Mouse (Mus musculus) limb, embryonic 14.5 days (tissue): ENCODE measurements at regions not wholly inside any gene's neighbourhood (a gene's known extent, or its start where the extent isn't known, plus 50 kb on each side); places are given as distances from the start of the nearest gene placed in this dataset.

ENCODE experiments used
- ATAC-seq: fragments of 200-750 bp; cut with Nextera tagmentation; 2 replicates; pipeline ENCODE4 v1.8.0; 2017; ENCODE audit warnings: low read depth, moderate number of reproducible peaks, moderate TSS enrichment; ENCODE audit not compliant: low FRiP score
- DNase-seq: peaks from one replicate; pipeline ENCODE4 v3.0.0-alpha.2; 2015; ENCODE audit warnings: low spot score
- H3K27ac ChIP-seq: fragments of 300-500 bp; sonication (generic); replicated peaks from 2 replicates; pipeline ENCODE4 v1.5.1; 2014; ENCODE audit warnings: low read depth, mild to moderate bottlenecking, low read length, moderate library complexity, mixed read lengths
- H3K27me3 ChIP-seq: fragments of 300-500 bp; sonication (generic); 2 replicates; pipeline ENCODE4 v1.6.1; 2014; ENCODE audit warnings: low read length, mixed read lengths; ENCODE audit not compliant: control insufficient read depth, insufficient read depth
- H3K36me3 ChIP-seq: fragments of 300-500 bp; sonication (generic); 2 replicates; pipeline ENCODE4 v1.6.1; 2014; ENCODE audit warnings: mild to moderate bottlenecking, low read length, moderate library complexity, mixed read lengths; ENCODE audit not compliant: control insufficient read depth, insufficient read depth
- H3K4me1 ChIP-seq: fragments of 300-500 bp; sonication (generic); 2 replicates; pipeline ENCODE4 v1.6.1; 2014; ENCODE audit warnings: antibody characterized with exemption, low read length, mixed read lengths; ENCODE audit not compliant: control insufficient read depth, insufficient read depth
- H3K4me2 ChIP-seq: fragments of 300-500 bp; sonication (generic); replicated peaks from 2 replicates; pipeline ENCODE4 v1.6.1; 2014; ENCODE audit warnings: low read depth, mild to moderate bottlenecking, low read length, moderate library complexity; ENCODE audit not compliant: severe bottlenecking
- H3K4me3 ChIP-seq: fragments of 300-500 bp; sonication (generic); replicated peaks from 2 replicates; pipeline ENCODE4 v1.5.1; 2014; ENCODE audit warnings: low read length
- H3K9ac ChIP-seq: fragments of 300-500 bp; sonication (generic); 2 replicates; pipeline ENCODE4 v1.6.1; 2014; ENCODE audit warnings: mild to moderate bottlenecking, low read depth, low read length, moderate library complexity; ENCODE audit not compliant: severe bottlenecking
- H3K9me3 ChIP-seq: fragments of 300-500 bp; sonication (generic); 2 replicates; pipeline ENCODE4 v1.6.1; 2016; ENCODE audit warnings: low read length; ENCODE audit not compliant: control insufficient read depth
- POLR2A ChIP-seq: fragments of 200-500 bp; IDR thresholded peaks from 2 replicates; pipeline ENCODE4 v1.8.0; 2012; ENCODE audit warnings: inconsistent platforms, mild to moderate bottlenecking, moderate library complexity, borderline replicate concordance; ENCODE audit not compliant: insufficient read depth, insufficient read length; ENCODE audit errors: extremely low read depth
- WGBS: fragments of 180-500 bp; shearing (Covaris S2); extraction: QIAGEN DNeasy Blood & Tissue Kit; methylation state at CpG from one replicate; pipeline ENCODE4 v1.1.7; 2014; 5-methylcytosine and 5-hydroxymethylcytosine counted together

GRCm38 (mm10) chr13:110978022-110978421 lies 276.8 kb upstream of the Actbl2 start:
- Histone ChIP-seq H3K36me3 (no peaks in the 10 kb centered on the region), H3K27me3 (no peaks in the 10 kb centered on the region), H3K4me2 (no peak overlapping the region), H3K4me3 (no peak overlapping the region), H3K9me3 (no peaks in the 10 kb centered on the region), H3K27ac (no peak overlapping the region), H3K9ac (no peak overlapping the region), H3K4me1 (no peaks in the 10 kb centered on the region)
- ATAC-seq (no peak), DNase-seq (no peak)
- TF ChIP-seq POLR2A, result no peak
- 86% methylated on average over 3 of the region's 3 CpGs for WGBS

DNA sequence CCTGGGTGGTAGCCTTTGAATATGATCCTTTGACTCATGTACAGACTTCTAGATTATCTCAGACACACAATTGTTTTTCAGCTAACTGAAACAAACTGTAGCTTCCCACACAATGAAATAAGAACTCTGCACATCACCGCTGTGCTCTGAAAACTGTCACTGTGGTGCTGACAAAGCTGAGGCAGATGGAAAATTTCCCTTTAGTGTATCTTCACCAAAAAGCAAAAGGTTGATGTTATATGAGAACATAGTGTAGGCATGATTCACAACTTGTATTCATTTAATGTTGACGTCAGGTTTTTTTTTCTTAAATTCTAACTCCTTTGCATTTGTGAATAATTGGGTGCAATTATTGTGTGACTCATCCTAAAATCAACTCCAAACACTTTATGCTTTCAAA lies 264.1 kb upstream of the Actbl2 start:
- no peak for DNase-seq
- no peak overlapping the region for H3K27ac ChIP-seq
- no peak for ATAC-seq
- H3K4me3 ChIP-seq, result no peak overlapping the region
- H3K9me3 ChIP-seq, result no peaks in the 10 kb centered on the region
- no peak overlapping the region for H3K4me2 ChIP-seq
- no peaks in the 10 kb centered on the region for H3K36me3 ChIP-seq
- TF ChIP-seq POLR2A, result no peak
- 97% methylated on average over 2 of the region's 2 CpGs for WGBS
- H3K4me1 ChIP-seq, result no peaks in the 10 kb centered on the region
- no peak overlapping the region for H3K9ac ChIP-seq
- no peaks in the 10 kb centered on the region for H3K27me3 ChIP-seq

- no peak for DNase-seq
- WGBS, result 93% methylated on average over 2 of the region's 2 CpGs
- no peak overlapping the region for H3K27ac ChIP-seq
- H3K9ac ChIP-seq, result no peak overlapping the region
- no peaks in the 10 kb centered on the region for H3K36me3 ChIP-seq
- ATAC-seq, result no peak
- no peaks in the 10 kb centered on the region for H3K4me1 ChIP-seq
- no peak for TF ChIP-seq POLR2A
- no peaks in the 10 kb centered on the region for H3K9me3 ChIP-seq
- no peaks in the 10 kb centered on the region for H3K27me3 ChIP-seq
- H3K4me3 ChIP-seq, result no peak overlapping the region
- no peak overlapping the region for H3K4me2 ChIP-seq
Measured at GRCm38 (mm10) chr13:110991121-110991520, 263.7 kb upstream of the Actbl2 start.

- Histone ChIP-seq H3K36me3 (no peaks in the 10 kb centered on the region), H3K9me3 (no peaks in the 10 kb centered on the region), H3K4me3 (no peak overlapping the region), H3K27me3 (no peaks in the 10 kb centered on the region), H3K9ac (no peak overlapping the region), H3K4me1 (no peaks in the 10 kb centered on the region), H3K4me2 (no peak overlapping the region), H3K27ac (no peak overlapping the region)
- ATAC-seq, result no peak
- no peak for TF ChIP-seq POLR2A
- 90% methylated on average over 3 of the region's 3 CpGs for WGBS
- DNase-seq, result no peak
Measured at GRCm38 (mm10) chr13:110994596-110994995, 260.2 kb upstream of the Actbl2 start.

DNA sequence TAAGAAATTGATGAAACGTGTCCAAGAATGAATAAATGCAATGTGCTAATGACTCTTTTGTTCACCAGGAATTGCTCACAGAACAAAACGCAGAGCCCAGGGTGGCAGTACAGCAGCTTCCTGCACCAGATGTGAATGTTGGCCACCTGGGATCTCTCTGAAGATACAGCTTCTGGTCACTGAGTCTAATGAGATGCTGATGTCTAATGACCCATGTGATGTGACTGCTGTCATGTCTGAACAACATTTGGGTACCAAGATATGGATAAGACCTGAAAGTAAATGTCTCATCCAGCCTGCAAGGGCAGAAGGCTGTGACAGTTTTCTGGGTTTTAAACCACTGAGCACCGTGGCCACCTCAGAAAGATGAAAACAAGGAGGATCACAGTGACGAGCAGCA lies 252.1 kb upstream of the Actbl2 start:
- H3K27ac ChIP-seq, result no peak overlapping the region
- H3K27me3 ChIP-seq, result no peaks in the 10 kb centered on the region
- no peaks in the 10 kb centered on the region for H3K36me3 ChIP-seq
- WGBS, result 78% methylated on average over 4 of the region's 4 CpGs
- no peak for TF ChIP-seq POLR2A
- no peaks in the 10 kb centered on the region for H3K9me3 ChIP-seq
- ATAC-seq (no peak), DNase-seq (no peak)
- no peaks in the 10 kb centered on the region for H3K4me1 ChIP-seq
- H3K4me3 ChIP-seq, result no peak overlapping the region
- no peak overlapping the region for H3K4me2 ChIP-seq
- no peak overlapping the region for H3K9ac ChIP-seq

DNA sequence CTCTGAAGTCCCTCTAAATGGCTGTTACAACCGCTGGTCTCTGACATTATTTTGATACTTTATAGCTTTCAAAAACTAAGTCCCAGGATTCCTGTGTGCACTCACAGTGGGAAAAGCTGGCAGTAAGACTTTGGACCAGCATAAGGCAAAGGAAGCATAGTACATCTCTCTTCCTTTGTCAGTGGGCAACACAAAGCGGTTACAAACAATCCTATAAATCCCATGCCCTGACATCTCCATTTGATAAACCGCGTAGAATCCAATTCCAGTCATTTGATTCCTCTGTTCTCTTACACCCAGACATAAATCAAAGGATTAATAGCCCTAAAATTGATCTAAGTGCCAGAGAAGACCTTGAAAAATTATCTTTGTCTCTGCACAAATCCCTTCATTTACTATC lies 240.7 kb upstream of the Actbl2 start:
- Histone ChIP-seq H3K9me3 (no peaks in the 10 kb centered on the region), H3K4me3 (no peak overlapping the region), H3K27me3 (no peaks in the 10 kb centered on the region), H3K27ac (no peak overlapping the region), H3K9ac (no peak overlapping the region), H3K4me2 (no peak overlapping the region), H3K36me3 (no peaks in the 10 kb centered on the region), H3K4me1 (no peaks in the 10 kb centered on the region)
- ATAC-seq, result no peak
- no peak for DNase-seq
- no peak for TF ChIP-seq POLR2A
- 81% methylated on average over 4 of the region's 4 CpGs for WGBS
